Mouse (Mus musculus): ENCODE measurements at regions not wholly inside any gene's neighbourhood (a gene's known extent, or its start where the extent isn't known, plus 50 kb on each side); places are given as distances from the start of the nearest gene placed in this dataset.

DNA sequence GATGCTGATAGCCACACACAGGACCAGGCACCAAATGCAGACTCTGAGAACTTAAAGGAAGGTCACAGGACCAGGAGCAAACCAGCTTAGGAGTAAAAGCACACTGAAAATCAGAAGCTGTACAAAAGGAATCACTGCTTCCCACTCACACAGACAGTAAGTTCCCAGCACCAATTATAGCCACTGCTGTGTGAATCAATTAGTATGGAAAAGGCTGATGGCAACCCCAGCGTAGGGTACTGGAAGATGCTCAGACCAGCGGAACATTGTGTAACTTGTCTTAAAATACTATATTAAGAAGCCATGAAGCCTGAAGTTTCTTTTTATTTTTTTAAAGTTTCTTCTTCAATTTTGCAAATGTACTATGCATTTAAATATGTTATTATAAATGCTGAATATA, 115.8 kb downstream of the Lnpk start:
- Histone ChIP-seq H3K4me1 (replicated peaks) (no peaks in the 10 kb centered on the region), H3K36me3 (no peaks in the 10 kb centered on the region), H3K27me3 (no peaks in the 10 kb centered on the region), H3K4me3 (no peak overlapping the region), H3K9me3 (replicated peaks) (no peaks in the 10 kb centered on the region), H3K27ac (no peak overlapping the region), H3K4me2 (no peak overlapping the region), H3K9ac (no peak overlapping the region)
- 93% methylated on average over 2 of the region's 2 CpGs for WGBS
- no peak for ATAC-seq (replicated peaks; ENCODE audit: insufficient number of reproducible peaks, insufficient read depth, low FRiP score, low read depth)

DNA sequence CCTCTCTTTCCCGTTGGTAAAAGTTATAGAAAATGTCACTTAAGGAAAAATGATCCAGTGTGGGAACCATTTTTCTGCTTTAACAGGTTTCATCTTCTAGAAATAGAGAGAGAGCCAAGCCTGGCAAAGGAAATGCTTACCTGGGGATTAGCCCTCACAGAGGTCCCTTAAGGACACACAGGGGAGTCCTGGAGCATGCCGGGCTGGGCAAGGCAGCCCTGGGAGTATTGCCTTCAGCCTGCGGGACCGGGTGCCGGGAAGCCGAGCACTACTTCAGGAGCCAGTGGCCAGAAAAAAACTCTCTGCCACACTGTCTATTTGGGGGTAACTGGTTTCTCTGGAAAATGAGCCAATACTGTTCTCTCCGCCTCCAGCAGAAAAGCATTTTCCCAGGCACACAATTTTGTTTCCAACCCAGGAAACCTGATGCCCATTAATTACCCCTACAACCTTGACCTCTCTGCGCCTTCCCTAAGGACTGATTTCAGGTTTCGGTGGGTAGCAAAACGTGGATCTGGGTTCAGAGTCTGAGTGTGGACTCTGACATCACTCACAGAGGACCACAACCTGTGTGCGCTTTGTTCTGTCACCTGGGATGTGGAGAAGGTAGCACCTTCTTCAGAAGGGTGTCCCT, 117.9 kb downstream of the Lnpk start:
- Histone ChIP-seq H3K36me3 (no peaks in the 10 kb centered on the region), H3K4me1 (replicated peaks) (no peaks in the 10 kb centered on the region), H3K27ac (no peak overlapping the region), H3K4me3 (no peak overlapping the region), H3K4me2 (no peak overlapping the region), H3K9me3 (replicated peaks) (no peaks in the 10 kb centered on the region), H3K27me3 (no peaks in the 10 kb centered on the region), H3K9ac (no peak overlapping the region)
- whole genome bisulfite sequencing: 59% methylated on average over 11 of the region's 11 CpGs
- no peak for ATAC-seq (replicated peaks; ENCODE audit: insufficient number of reproducible peaks, insufficient read depth, low FRiP score, low read depth)

DNA sequence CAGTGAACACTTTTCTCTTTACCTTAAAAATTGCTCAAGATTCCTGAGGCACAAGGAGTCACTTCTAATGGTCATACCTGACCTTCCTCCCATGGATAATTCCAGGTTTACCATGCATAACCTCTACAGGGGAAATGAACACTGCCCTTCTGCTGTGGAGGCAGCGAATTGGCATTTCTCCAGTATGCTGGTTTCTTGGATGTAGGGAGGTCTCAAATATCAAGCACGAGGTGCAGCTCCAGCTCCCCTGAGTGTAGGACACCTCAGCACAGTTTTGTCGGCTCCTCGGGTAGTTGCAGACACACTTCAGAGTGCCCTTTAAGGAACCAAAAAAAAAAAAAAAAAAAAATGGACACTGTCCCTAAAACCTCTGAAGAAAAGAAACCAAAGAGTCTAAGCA, 124.8 kb downstream of the Lnpk start:
- Histone ChIP-seq H3K4me2 (no peak overlapping the region), H3K4me3 (no peak overlapping the region), H3K36me3 (no peaks in the 10 kb centered on the region), H3K9ac (no peak overlapping the region), H3K27me3 (no peaks in the 10 kb centered on the region), H3K4me1 (replicated peaks) (no peaks in the 10 kb centered on the region), H3K27ac (no peak overlapping the region), H3K9me3 (replicated peaks) (no peaks in the 10 kb centered on the region)
- ATAC-seq (replicated peaks; ENCODE audit: insufficient number of reproducible peaks, insufficient read depth, low FRiP score, low read depth): no peak
- WGBS: 69% methylated on average over 4 of the region's 4 CpGs

DNA sequence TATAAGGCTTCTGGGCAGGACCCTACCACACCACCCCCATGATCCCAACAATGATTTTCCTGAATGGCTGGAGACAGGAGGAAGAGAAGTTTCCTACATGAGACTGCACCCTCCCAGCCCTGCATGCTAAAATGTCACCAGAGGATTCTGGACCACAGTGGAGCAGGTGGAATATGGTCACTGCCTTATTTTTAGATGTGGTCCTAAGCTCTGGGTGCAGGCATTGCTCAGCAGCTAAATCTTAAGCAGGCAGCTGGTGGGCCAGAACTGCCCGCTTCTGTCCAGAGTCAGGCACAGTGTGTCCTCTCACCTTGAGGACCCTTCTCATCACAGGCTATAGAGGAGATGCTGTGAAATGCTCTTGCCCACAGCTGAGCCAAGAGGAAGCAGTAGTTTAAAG, 126.6 kb downstream of the Lnpk start:
- Histone ChIP-seq H3K4me2 (no peak overlapping the region), H3K9ac (no peak overlapping the region), H3K27ac (no peak overlapping the region), H3K27me3 (no peaks in the 10 kb centered on the region), H3K9me3 (replicated peaks) (no peaks in the 10 kb centered on the region), H3K4me1 (replicated peaks) (no peaks in the 10 kb centered on the region), H3K4me3 (no peak overlapping the region), H3K36me3 (no peaks in the 10 kb centered on the region)
- ATAC-seq (replicated peaks; ENCODE audit: insufficient number of reproducible peaks, insufficient read depth, low FRiP score, low read depth): no peak
- whole genome bisulfite sequencing: 88% methylated on average over 1 of the region's 1 CpGs

DNA sequence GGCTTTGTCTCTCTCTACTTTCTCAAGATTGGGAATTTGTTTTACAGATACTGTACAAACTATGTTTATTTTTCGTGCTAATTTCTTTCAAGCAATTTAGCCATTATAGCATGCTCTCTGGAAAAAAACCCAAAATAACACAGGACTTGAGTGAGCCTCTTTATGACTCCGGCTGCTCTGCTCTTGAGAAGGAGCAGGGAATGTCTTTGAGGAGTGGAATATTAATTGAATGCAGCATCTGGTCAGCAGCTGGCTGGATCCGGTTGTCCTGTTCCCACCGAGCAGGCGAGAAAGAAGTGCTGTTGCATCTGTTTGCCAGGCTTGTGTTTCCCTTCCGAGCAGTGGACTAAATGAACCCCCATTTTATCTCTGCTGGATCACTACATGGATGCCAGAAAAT, 127.7 kb downstream of the Lnpk start:
- Histone ChIP-seq H3K4me2 (no peak overlapping the region), H3K36me3 (no peaks in the 10 kb centered on the region), H3K27ac (no peak overlapping the region), H3K9me3 (replicated peaks) (no peaks in the 10 kb centered on the region), H3K9ac (no peak overlapping the region), H3K27me3 (no peaks in the 10 kb centered on the region), H3K4me1 (replicated peaks) (no peaks in the 10 kb centered on the region), H3K4me3 (no peak overlapping the region)
- ATAC-seq (replicated peaks; ENCODE audit: insufficient number of reproducible peaks, insufficient read depth, low FRiP score, low read depth): no peak
- 56% methylated on average over 6 of the region's 6 CpGs for WGBS

DNA sequence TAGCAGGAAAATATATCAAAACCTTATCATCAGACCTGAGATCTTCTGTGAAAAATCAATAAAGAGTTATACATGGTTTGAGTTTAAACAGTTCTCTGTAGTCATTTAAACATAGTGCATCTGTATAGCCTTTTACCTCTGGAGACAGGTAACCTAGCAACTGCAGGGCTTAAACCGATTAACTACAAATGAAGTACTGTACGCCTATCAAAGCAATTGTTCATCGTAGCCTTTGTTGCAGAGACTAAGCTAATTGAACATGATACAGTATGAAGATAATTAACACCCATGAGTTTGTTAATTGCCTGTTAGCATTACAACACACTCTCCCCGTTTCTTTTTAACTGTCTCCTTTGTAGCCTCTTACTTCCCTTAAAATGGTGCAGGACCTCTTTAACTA, 128.2 kb downstream of the Lnpk start:
- ATAC-seq (replicated peaks; ENCODE audit: insufficient number of reproducible peaks, insufficient read depth, low FRiP score, low read depth): no peak

DNA sequence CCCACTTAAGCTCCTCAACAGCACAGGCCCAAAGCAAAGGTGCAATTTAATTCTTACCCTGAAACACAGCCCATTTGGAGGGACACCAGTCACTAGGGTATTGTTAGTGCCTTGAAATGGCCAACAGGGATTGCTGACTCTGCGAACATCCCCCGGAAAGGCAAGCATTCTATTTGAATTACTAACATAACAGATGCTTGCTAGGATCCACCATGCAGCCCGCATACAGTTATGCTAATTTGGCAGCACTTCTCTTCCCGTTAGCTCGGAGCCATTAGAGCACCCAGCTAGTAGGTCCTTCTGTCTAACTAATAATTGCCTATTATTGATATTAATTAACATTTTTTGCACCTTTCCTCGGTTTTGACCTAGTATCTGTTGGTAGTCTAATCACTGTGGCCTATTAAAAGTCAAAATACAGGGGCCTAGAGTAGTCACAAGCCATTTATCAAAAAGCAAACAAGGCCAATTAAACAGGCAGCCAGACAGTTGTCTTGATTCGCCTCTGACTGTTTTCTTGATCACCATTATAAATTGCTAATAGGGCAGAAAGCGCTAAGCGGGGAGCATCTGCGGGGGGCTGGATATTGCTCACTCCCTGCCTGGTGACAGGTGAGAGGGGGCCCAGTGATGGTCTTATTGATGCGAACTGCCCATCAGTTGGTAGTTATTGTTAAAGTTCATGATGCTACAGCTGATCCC, 129.0 kb downstream of the Lnpk start:
- H3K9me3 ChIP-seq (replicated peaks): no peaks in the 10 kb centered on the region
- no peaks in the 10 kb centered on the region for H3K4me1 ChIP-seq (replicated peaks)
- H3K4me3 ChIP-seq: no peak overlapping the region
- no peak overlapping the region for H3K9ac ChIP-seq
- H3K36me3 ChIP-seq: no peaks in the 10 kb centered on the region
- no peak overlapping the region for H3K4me2 ChIP-seq
- 78% methylated on average over 11 of the region's 11 CpGs for WGBS
- no peak for ATAC-seq (replicated peaks; ENCODE audit: insufficient number of reproducible peaks, insufficient read depth, low FRiP score, low read depth)
- no peaks in the 10 kb centered on the region for H3K27me3 ChIP-seq
- no peak overlapping the region for H3K27ac ChIP-seq

More for the DNA sequence above, 128.2 kb downstream of the Lnpk start:
- no peaks in the 10 kb centered on the region for H3K4me1 ChIP-seq (replicated peaks)
- no peak overlapping the region for H3K27ac ChIP-seq
- H3K27me3 ChIP-seq: no peaks in the 10 kb centered on the region
- H3K9me3 ChIP-seq (replicated peaks): no peaks in the 10 kb centered on the region
- 80% methylated on average over 4 of the region's 4 CpGs for WGBS
- H3K36me3 ChIP-seq: no peaks in the 10 kb centered on the region
- no peak overlapping the region for H3K4me3 ChIP-seq
- H3K9ac ChIP-seq: no peak overlapping the region
- H3K4me2 ChIP-seq: no peak overlapping the region

DNA sequence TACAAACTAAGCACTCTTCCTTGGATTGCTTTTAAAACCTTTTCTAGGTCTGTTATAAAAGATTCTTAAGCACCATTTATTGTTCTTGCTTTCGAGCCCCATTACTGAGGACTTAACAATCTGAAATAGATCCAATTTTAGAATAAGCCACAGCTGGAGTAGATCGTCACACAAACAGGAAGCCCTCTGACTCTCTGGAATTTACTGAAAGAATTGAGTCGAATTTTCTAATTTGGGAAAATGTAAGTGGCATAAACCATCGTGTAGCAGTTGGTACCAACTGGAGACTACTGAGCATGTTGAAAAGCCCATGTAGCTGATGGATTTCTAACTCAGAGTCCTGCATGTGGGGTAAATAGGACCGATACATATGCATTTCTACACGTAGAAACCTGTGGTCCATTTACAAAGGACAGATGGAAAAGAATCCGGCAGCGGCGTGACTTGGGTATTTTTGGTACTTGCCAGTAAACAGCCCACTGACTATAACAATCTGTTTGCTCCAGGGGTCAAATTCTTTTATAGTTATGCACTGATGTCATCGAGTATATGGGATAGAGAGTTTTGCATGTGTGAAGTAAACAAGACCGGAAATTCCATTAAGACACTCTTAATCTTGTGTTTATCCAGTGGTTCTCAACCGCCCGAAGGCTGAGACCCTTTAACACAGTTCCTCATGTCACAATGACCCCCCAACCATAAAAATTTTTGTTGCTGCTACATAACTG, 143.9 kb downstream of the Lnpk start:
- ATAC-seq (replicated peaks; ENCODE audit: insufficient number of reproducible peaks, insufficient read depth, low FRiP score, low read depth): no peak
- no peak overlapping the region for H3K27ac ChIP-seq

DNA sequence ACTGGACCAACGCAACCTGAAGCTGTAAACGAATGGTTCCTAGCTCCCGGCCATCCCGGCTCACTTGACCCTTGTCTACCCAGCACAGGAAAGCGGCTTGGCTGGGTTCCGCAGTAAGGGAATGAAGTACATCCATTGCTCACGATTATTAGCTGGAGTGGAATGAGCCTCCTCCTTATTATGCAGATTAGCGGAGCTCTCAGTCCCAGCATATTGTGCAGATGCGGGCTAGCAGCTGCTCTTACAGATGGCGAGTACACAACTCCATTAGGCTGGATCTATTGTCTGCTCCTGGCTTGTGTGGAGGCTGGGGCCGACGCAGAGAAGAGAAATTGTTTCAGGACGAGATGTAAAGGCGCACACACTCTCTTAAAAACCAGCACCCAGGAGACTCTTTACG, 152.5 kb downstream of the Lnpk start:
- H3K4me1 ChIP-seq (replicated peaks): no peaks in the 10 kb centered on the region
- no peak overlapping the region for H3K4me2 ChIP-seq
- no peaks in the 10 kb centered on the region for H3K9me3 ChIP-seq (replicated peaks)
- H3K27ac ChIP-seq: no peak overlapping the region
- ATAC-seq (replicated peaks; ENCODE audit: insufficient number of reproducible peaks, insufficient read depth, low FRiP score, low read depth): no peak
- no peak overlapping the region for H3K4me3 ChIP-seq
- 78% methylated on average over 15 of the region's 15 CpGs for WGBS
- no peak overlapping the region for H3K9ac ChIP-seq
- no peaks in the 10 kb centered on the region for H3K36me3 ChIP-seq
- no peaks in the 10 kb centered on the region for H3K27me3 ChIP-seq

More for the DNA sequence above, 143.9 kb downstream of the Lnpk start:
- Histone ChIP-seq H3K4me1 (replicated peaks) (no peaks in the 10 kb centered on the region), H3K4me3 (no peak overlapping the region), H3K9ac (no peak overlapping the region), H3K27me3 (no peaks in the 10 kb centered on the region), H3K36me3 (no peaks in the 10 kb centered on the region), H3K9me3 (replicated peaks) (no peaks in the 10 kb centered on the region), H3K4me2 (no peak overlapping the region)
- WGBS: 69% methylated on average over 13 of the region's 13 CpGs

DNA sequence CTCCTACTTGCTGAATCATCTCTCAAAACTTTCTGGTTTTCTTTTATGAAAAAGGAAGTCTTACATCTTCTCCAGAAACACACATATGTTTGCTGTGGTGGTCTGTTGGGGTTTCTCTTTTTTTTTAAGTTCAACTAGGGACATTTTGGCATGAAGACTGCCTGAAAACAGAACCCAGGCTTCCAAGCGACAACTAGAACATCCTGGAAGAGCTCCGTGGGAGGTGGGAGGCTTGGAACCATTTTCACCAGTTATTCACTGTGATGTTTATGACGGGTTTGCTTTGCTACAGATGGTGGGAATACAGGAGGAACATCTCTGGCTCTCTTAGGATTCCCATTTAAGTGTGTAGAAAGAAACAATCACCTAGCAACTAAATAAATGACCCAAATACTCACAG, 154.5 kb downstream of the Lnpk start:
- Histone ChIP-seq H3K9me3 (replicated peaks) (no peaks in the 10 kb centered on the region), H3K4me1 (replicated peaks) (no peaks in the 10 kb centered on the region), H3K4me3 (no peak overlapping the region), H3K4me2 (no peak overlapping the region), H3K27ac (no peak overlapping the region), H3K27me3 (no peaks in the 10 kb centered on the region), H3K9ac (no peak overlapping the region), H3K36me3 (no peaks in the 10 kb centered on the region)
- WGBS: 79% methylated on average over 3 of the region's 3 CpGs
- no peak for ATAC-seq (replicated peaks; ENCODE audit: insufficient number of reproducible peaks, insufficient read depth, low FRiP score, low read depth)

DNA sequence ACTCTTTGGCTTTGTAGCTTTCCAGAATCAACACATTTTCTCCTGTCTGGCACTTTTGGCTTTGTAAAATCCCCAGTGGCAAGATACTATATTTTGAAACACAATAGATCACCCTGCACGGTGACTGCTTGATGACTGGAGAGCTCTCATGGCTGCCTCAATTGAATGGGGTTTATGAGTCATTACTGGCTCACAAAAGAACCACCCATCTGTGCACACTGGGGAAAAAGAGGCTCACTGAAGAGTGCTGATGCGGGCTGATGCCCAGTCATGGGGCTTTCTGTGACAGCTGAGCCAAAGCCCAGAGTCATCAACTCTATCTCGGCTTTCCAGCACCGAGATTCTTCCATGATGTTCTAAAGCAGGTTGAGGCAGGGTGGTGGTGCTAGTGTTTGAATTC, 163.1 kb downstream of the Lnpk start:
- H3K4me2 ChIP-seq: no peak overlapping the region
- no peak for ATAC-seq (replicated peaks; ENCODE audit: insufficient number of reproducible peaks, insufficient read depth, low FRiP score, low read depth)
- H3K4me1 ChIP-seq (replicated peaks): no peaks in the 10 kb centered on the region
- H3K27me3 ChIP-seq: no peaks in the 10 kb centered on the region
- H3K9ac ChIP-seq: no peak overlapping the region
- WGBS: 84% methylated on average over 4 of the region's 4 CpGs
- no peak overlapping the region for H3K4me3 ChIP-seq
- H3K9me3 ChIP-seq (replicated peaks): no peaks in the 10 kb centered on the region
- no peak overlapping the region for H3K27ac ChIP-seq
- no peaks in the 10 kb centered on the region for H3K36me3 ChIP-seq
